Mouse (Mus musculus): Measurements from ENCODE around the gene Clec16a.

The Clec16a gene

GRCm38 (mm10) chr16:10769661-10770060 is 224.5 kb downstream of the Clec16a start:
- no peak for DNase-seq

- no peak for DNase-seq
These were observed 225.6 kb downstream of the Clec16a start for GRCm38 (mm10) chr16:10770531-10771325.

- no peak for DNase-seq
These were observed 226.8 kb downstream of the Clec16a start for GRCm38 (mm10) chr16:10771769-10772510.

- DNase-seq = no peak
These were observed 228.4 kb downstream of the Clec16a start for GRCm38 (mm10) chr16:10773543-10773942.

GRCm38 (mm10) chr16:10774726-10775125 is 229.6 kb downstream of the Clec16a start:
- no peak for DNase-seq

GRCm38 (mm10) chr16:10776322-10776721 is 231.2 kb downstream of the Clec16a start:
- DNase-seq = no peak

- no peak for DNase-seq
These were observed 232.5 kb downstream of the Clec16a start for GRCm38 (mm10) chr16:10777579-10778160.

- DNase-seq = no peak
These were observed 235.5 kb downstream of the Clec16a start for GRCm38 (mm10) chr16:10780631-10781120.

GRCm38 (mm10) chr16:10781862-10782371 is 236.8 kb downstream of the Clec16a start:
- DNase-seq = no peak

- no peak for DNase-seq
These were observed 237.4 kb downstream of the Clec16a start for GRCm38 (mm10) chr16:10782377-10783151.

- no peak for DNase-seq
These were observed 238.0 kb downstream of the Clec16a start for GRCm38 (mm10) chr16:10783152-10783434.

- DNase-seq = no peak
These were observed 238.3 kb downstream of the Clec16a start for GRCm38 (mm10) chr16:10783451-10783850.

- no peak for DNase-seq
These were observed 239.0 kb downstream of the Clec16a start for GRCm38 (mm10) chr16:10783883-10784792.

GRCm38 (mm10) chr16:10784793-10785370 is 239.7 kb downstream of the Clec16a start:
- DNase-seq = peak; percentile 85 to 91

GRCm38 (mm10) chr16:10785371-10786231 is 240.5 kb downstream of the Clec16a start, which contains the start of gene Socs1:
Gene Socs1 (minus strand): TSS chr16:10785536.
- DNase-seq = peak; percentile 87 to 91

- DNase-seq = peak; percentile 84 to 88
These were observed 241.1 kb downstream of the Clec16a start for GRCm38 (mm10) chr16:10786288-10786687.

- no peak for DNase-seq
These were observed 241.8 kb downstream of the Clec16a start for GRCm38 (mm10) chr16:10786782-10787547.

GRCm38 (mm10) chr16:10787548-10788058 is 242.5 kb downstream of the Clec16a start:
- DNase-seq = no peak

GRCm38 (mm10) chr16:10788271-10788670 is 243.1 kb downstream of the Clec16a start, which contains the start of gene Tnp2:
Gene Tnp2 (minus strand): TSS chr16:10788660.
- no peak for DNase-seq
